Mouse (Mus musculus) cortical plate, adult 2 months (tissue): Measurements from ENCODE around the gene Tsnax.

Experiments
- CTCF ChIP-seq: fragments of 200-500 bp; IDR thresholded peaks from 2 replicates; pipeline ENCODE4 v1.5.1; 2011; ENCODE audit warnings: mild to moderate bottlenecking, control low read depth, low read length; ENCODE audit not compliant: insufficient read depth; ENCODE audit errors: extremely low read depth
- POLR2A ChIP-seq: fragments of 200-500 bp; IDR thresholded peaks from 2 replicates; pipeline ENCODE4 v1.6.1; 2011; ENCODE audit warnings: mild to moderate bottlenecking, low read length, control low read depth; ENCODE audit not compliant: insufficient read depth; ENCODE audit errors: extremely low read depth

DNA sequence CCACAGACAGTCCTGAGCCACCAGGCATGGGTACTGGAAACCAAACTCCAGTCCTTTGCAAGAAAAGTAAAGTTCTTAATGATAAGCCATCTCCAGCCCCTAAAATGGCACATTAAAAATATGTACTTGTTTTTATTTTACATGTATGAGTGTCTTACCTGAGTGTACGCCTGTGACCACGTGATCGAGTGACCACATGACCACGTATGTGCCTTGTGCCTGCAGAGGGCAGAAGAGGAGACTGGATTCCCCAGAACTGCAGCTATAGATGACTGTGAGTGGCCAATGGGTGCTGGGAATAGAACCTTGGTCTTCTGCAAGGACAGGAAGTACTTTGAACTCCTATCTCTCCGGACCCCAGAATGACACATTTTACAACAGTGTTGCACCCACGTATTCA, 36.6 kb upstream of the Tsnax start:
- TF ChIP-seq CTCF (no peak), POLR2A (no peak)
